Mouse (Mus musculus) cerebral cortex, adult 2 months (tissue): Measurements from ENCODE around the gene Evi2b.

Source experiments
- WGBS: fragments of 180-500 bp; shearing (Covaris S2); methylation state at CpG from one replicate; pipeline ENCODE4 v1.1.7; 2018; 5-methylcytosine and 5-hydroxymethylcytosine counted together

The Evi2b gene

DNA sequence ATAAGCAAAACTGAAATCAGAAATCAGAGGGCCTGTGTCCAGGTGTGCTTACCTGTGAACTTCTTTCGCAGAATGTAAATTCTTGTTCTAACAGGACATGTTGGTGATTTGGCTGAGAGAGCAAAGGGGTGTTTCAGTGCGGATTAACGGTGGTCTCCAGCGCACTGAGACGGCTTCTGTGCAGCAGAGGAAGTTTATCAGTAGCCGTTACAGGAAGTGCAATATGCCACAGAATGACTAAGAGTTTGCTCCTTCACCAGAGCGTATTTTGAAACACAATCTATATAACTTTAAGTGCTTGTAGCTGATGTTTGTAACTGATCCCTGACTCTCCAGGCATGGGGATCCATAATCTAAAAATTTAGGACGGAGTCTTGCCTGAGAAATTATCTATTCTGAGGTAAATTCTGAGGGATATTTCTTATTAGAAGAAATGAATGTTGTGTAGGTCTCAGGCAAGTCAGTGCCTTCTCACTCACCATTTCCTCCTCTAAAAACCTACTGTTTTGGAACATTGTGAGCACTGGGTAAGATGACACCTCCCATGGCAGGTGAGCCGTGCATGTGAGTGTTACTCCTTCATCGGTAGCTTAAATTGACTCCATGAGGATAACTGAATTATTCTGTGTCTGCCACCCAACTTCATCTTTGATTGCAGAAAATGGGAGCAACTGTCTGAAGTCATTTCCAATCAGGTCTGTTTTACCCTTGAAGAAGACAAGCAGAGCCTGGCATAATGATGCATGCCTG, at the start of gene Evi2b:
TSS of gene Evi2b (minus strand) at position 203 of the 750 bp plus-strand sequence.
- 83% methylated on average over 10 of the region's 10 CpGs for WGBS

DNA sequence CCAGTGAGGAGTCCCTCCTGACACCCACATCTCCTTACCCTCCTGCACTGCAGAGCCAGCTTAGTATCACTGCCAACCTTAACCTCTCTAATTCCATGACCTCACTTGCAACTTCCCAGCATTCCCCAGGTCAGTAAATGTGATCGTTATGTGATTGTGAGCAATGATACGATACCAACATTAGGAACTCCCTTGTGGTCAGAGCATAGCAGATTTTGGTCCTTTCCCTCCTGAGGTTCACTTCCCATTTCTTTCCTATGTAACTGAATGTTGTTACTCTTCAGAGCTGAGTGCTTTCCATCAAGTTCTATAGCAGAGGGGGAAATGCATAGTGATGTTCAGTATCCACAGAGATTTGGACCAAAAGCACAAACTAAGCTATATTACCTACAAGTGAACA, 46.8 kb upstream of the Evi2b start:
- 86% methylated on average over 2 of the region's 2 CpGs for WGBS

DNA sequence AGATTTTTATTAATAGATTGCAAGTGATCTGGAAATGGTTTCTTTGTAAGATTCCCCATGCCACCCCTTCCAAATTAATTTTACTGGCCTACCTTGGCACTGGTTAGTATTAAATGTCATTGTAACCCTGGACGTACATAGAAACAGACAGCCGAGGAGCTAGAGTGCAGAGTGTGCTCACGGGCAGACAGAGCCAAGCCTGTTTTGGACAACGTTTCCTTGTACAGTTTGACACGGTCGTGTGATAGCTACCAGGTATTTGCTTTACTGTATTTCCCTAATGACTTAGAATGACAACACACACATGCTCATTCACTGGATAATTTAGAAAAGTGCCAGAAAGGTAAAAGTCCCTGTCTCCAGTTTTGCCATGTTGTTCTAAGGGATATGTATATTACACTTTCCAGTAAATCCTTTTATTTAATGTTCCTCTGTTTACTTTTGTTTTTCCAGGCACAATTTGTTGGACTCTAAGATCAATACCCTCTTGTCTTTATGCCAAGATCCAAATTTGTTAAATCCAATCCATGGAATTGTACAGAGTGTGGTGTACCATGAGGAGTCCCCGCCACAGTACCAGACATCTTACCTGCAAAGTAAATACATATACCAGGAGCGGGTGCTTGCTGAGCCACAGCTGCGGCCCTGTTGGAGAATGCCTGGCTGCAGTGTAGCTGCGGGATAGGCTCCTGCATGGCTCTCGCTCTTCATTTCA, 44.8 kb upstream of the Evi2b start:
- 90% methylated on average over 11 of the region's 11 CpGs for WGBS

DNA sequence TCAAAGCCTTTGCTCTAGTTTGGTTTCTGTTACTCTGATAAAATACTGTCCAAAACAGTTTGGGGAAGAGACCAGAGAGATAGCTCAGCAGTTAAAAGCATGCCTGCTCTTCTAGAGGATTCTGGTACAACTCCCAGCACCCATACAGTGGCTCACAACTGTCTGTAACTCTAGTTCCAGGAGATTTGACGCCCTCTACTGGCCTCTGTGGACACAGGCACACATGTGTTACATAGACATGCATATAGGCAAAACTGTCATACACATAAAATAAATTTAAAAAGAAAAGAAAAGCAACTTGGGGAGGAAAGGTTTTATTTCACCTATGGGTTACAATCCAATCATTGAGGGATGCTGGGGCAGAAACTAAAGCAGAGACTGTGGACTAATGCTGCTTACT, 43.4 kb upstream of the Evi2b start:
- WGBS, result 65% methylated on average over 1 of the region's 1 CpGs

DNA sequence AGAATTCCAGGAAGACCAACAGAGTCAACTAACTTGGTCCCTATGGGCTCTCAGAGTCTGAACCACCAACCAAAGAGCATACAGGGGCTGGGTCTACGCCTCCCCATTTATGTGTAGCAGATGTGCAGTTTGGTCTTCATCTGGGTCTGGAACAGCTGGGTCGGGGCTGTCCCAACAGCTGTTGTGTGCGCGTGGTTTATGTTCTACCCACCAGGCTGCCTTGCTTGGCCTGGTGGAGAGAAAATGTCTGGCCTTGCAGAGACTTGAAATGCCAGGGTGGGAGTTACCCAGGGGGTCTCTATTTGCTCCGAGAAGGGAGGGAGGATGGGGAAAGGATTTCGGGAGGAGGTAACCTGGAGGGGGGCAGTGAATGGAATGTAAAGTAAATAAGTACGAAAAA, 39.9 kb upstream of the Evi2b start:
- 92% methylated on average over 7 of the region's 7 CpGs for WGBS

DNA sequence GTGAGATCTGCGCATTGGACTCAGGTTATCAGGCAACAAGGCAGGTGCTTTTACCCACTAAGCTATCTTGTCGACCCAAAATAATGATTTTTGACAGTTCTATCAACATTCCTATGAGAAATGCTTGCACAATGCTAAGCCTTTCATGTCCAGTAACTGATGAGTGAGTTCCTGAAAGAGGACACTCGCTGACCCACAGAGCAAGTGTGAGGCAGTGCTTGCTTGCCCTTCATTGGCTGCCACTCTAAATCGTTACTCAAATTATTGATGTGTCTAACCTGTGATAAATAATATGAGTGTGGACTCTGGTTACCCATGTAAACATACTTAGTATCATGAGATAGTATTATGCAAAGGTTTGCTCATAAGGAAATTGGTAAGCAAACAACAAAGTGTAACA, 37.0 kb upstream of the Evi2b start:
- WGBS, result 92% methylated on average over 4 of the region's 4 CpGs

DNA sequence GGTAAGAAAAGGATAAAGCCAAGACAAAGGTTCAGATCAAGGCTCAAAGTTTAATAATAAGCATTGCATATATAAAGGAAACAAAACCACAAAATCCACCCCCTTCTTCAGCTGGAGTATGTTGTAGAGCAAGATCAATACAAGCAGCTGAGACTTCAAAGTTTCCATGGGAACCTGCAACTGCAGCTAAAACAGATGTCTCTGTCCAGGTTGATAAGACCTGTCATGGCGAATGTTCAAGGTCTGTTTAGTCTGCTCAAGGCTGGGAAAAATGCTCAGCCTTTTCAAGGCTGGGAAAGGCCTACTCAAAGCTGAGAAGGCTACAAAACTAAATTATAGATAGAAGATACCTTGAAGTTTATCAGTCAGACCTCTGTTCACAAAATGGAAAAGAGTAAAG, 29.1 kb upstream of the Evi2b start:
- WGBS, result 86% methylated on average over 1 of the region's 1 CpGs

DNA sequence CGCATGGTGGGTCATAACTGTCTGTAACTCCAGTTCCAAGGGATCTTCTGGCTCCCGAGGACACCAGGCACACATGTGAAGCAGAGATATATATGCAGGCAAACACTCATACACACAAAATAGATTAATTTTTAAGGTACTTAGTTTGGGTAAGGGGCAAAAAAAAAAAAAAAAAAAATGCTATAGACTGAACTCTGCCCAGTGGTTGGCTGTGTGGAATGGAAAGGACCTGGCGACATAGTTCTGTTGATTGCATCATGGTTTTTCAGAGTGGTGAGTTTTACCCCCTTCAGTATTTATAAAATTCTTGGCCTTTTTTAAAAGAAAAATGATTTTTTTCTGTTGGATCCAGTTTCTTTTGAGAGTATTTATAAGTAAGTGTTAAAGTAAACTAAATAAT, 12.7 kb upstream of the Evi2b start:
- WGBS, result over 99% methylated on average over 3 of the region's 3 CpGs

DNA sequence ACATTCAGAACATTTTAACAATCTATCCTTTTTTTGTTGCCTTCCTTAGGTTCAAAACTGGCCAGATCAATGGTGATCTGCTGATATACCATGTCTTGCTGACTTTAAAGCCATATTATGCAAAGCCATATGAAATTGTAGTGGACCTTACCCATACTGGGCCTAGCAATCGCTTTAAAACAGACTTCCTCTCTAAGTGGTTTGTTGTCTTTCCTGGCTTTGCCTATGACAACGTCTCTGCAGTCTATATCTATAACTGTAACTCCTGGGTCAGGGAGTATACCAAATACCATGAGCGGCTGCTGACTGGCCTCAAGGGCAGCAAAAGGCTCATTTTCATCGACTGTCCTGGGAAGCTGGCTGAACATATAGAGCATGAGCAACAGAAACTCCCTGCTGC, 12.0 kb upstream of the Evi2b start:
- 87% methylated on average over 4 of the region's 4 CpGs for WGBS

DNA sequence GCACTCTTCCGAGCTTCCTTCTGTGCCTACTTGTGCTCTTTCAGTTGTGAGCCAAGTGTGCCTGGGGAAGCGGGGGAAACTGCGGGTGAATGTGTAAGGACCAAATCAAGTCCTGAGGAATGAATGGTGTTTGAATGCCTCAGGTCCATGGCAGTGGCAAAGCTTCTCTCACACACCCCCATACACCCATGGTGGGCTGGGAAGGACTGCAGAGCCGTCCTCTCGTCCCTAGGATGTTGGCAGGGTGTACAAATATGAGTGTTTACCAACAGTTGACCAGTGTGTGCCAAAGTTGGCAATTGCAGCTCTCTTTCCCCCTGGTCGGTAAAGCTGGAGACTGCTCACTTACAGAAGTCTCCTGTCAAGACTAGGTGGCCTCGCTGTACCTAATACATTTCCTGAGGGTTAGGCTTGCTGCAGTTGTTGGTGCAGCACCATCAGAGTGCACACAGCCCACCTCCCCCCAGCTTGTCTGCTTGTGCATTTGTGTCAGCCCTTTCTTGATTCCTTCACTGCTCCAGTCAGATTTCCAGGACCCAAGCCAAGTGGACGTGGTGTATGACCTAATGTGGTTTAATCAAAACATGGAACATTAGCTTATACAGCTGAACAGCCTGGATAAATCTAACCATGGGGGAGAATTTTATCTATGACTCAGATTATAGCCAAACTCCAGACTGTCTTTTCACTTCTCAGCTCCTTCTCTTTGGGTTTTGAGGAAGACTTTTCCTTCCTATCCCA, 10.6 kb upstream of the Evi2b start:
- WGBS, result 49% methylated on average over 8 of the region's 8 CpGs

DNA sequence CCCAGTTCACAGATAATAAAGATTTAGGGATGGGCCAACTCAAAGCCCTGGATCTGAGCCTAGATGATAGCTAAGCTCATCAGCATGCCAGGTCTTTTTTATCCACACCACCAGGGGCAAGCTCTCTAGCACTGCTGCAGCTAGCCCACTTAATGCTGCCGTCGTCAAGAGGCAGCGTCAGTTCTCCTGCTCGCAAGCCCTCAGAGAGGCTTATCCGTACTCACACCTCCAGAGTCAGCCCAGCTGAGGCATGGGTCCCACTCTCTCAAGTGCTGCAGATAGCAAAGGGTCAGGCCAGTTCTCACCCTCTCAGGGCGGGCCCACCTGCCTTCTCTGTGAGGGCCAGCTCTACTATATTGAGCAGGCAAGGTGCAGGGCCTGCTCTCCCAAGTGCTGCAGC, 9.7 kb upstream of the Evi2b start:
- 83% methylated on average over 6 of the region's 6 CpGs for WGBS

DNA sequence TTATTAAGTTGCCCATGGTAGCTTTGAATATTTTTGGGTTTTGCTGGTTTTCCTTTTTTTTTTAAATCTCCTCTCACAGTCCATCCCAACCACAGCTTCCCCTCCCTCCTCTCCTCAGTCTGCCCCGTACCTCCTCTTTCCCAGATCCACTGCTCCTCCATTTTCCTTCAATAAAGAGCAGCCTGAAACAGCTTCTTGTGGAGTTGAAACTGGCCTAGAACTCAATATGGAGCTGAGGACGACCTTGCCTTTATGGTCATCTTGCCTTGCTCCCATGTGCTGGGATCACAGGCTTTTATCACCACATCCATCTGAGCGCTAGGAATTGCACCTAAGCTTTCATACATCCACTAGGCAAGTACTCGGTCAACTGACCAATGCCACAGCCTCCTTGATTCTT, 7.9 kb upstream of the Evi2b start:
- WGBS, result 93% methylated on average over 4 of the region's 4 CpGs

DNA sequence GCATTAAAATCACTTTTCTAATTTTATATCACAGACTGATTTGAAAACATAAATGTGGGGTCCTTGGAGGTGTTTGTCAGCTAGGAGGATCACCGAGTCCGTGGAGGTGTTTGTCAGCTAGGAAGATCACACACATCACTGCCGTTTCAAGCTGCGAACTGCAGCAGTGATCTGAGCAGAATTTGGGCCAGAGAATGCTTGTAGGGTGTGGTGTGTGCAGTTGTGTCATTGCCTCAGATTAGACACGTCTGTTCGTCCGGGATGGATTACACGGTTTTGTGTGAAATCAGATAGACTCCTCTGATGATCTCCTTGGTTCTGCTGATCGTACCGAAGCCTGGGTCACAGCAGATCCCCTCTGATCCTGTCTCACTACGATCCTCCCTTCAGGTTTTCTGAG, 7.2 kb upstream of the Evi2b start:
- WGBS, result 63% methylated on average over 11 of the region's 11 CpGs

DNA sequence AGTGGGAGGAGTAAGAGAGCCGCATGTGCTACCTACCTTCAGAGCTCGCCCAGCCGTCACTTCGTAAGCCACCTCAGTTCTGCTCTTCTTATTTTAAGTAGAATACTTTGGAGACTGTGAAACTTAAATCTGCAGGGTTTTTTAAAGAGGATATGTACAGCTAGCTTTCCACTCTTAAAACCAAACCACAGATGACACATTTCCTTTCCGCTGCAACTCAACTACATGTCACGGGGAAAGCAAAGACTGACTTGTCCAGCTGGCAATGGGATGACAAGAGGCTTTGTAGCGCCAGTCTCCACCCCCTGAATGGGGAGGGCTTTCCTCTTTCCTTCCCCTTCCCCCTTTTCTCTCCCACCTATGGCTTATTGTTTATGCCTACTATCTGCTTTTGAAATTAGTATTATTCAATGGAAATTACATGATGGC, 6.8 kb upstream of the Evi2b start, which contains the start of the genes Evi2 and Evi2a:
TSS of gene Evi2 (minus strand) at position 257 of the 429 bp plus-strand sequence.
TSS of gene Evi2a (minus strand) at position 277 of the 429 bp plus-strand sequence.
- WGBS, result 39% methylated on average over 7 of the region's 7 CpGs

DNA sequence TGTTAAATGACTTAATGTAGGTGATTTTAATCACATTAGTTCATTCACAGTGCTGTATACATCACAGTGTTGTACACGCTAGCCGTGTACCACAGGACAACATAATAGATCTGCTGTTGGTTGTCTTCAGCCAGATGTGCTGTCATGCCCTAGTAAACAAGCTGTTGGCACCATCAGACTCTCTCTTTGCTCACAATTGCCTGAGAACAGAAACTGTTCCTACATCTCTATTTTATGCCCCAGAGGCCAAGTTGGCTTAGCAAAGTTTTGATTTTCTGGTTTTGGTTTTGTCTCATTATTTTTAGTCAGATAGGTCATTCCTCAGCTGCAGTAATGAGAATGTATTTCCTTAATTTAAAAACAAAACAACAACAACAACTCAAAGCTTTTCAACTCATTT, 6.2 kb upstream of the Evi2b start:
- 77% methylated on average over 2 of the region's 2 CpGs for WGBS

DNA sequence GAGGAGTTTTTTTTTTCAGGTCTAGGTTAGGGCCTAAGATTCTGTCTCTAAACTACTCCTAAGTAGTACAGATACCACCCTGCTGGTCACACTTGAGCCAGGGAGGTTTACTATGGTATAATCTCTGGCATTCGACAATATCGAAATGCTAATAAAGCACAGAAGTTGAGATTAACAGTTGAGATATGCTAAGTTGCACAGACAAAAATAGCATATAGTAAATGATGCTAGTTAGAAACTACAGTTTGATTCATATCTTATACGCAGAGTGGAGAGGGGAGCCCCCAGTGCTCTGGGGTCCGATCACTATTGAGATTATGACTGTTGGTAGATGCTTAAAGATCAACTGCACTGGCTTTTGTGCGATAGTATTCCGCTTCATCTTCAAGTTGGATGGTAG, 5.7 kb upstream of the Evi2b start:
- 83% methylated on average over 6 of the region's 6 CpGs for WGBS

DNA sequence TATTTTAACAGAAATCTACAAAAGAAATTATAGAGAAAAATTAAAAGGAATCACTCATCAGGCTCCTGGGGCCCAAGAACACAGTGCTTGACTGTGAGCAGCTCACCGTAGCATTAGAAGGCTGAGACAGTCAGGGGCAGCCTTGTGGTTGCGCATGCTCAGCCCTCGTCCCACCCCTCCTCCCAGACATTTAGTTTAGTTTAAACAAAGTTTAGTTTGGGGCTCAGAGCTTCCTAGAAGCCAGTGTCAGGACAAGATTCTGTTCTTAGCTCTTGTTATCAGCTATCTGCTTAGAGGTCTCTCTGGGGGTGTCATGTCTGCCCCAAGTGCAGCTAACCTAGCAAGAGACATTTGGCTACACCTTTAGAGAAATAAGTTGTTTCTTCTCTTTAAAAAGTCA, 5.0 kb upstream of the Evi2b start:
- WGBS, result 80% methylated on average over 3 of the region's 3 CpGs

DNA sequence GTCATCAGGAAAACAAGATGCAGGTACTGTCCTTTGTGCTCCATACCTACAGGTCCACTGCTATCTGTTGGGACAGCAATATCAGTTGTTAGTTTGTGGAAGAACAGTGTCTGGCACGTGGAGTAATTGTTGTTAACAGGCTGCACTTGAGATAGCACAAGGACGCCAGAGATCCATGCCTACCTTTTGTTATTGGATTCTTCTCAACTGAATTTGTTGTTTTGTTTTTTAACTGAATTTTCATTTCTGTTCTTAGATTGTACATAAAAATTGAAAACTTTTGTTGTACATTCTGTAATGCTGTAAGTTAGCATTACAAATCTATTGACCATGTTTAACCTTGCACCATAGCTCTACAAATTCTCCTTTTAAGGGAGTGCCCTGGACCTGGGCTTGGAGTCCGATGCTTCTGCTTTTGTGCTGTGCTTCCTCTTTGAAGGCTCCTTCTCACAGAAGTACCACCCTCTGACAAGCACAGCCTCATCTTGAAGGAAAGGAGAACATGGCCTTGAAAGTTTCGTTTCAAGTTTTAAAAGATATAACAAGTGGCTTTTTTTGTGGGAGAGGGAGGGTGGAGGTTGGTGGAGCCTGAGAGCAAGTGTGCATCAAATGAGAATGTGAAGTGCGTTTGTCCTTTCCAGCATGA, 4.3 kb upstream of the Evi2b start:
- WGBS, result 68% methylated on average over 5 of the region's 5 CpGs

DNA sequence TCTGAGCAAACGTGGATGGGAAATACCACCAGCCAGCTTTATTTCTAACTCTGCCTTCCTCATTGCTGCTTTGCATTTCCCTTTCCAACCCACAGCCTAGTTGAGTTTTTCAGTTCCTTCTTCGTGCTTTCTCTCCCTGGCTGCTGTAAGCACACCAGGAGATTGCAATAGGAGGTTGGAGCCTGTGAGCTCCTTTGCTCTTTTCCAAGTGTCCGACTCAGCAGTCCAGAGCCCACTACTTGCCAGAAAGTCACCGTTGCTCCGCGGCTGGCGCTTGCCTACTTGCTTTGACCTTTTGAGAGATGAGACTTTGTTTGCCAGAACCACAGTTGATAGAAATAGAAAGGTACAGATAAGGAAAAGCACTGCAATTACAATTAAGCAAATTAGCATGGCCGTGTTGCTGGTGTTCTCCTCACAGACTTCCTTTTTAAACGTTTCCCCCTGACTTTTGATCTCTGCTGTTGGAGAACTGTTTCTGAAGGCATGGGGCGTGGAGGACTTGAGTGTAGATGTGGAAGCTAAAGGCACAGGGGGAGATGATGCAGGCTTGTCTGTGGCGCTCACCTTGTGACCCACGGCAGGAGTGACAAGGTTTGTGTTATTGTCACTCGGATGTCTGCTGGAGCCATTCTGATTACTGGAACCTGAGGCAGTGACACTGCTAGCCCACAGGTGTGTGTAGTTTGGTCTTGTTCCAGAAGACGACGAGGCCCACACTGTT, 3.6 kb upstream of the Evi2b start:
- 43% methylated on average over 15 of the region's 15 CpGs for WGBS

DNA sequence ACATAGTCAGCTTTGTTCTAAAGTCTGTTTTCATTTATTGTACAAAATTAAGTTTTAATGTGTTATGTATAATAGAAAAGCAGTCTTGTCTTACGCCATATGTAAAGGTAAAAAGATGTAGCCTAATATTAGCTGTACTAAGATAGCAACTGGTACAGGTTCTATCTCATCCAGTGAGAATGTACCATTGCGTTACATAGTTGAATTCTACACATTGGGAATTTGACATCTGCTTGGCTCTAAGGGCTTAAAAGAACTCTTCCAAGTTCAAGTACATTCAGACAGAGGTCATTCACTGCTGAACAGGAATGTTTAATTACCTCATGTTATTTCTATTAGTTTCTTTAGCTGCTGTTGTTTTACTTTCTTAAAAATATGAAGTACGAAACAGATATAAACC, 3.0 kb upstream of the Evi2b start:
- WGBS, result 55% methylated on average over 3 of the region's 3 CpGs

DNA sequence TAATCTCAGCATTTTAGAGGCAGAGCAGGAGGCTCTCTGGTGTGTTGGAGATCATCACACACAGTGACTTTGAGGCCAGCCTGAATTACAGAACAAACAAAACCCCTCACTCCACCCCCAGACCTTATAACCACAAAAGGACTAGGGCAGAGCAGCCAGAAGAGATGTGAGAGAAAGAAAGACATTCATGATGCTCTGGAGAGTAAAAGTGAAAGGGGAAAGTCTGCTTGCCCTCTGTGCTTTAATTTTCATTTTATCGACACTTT, 681 bp upstream of the Evi2b start:
- 78% methylated on average over 1 of the region's 1 CpGs for WGBS

DNA sequence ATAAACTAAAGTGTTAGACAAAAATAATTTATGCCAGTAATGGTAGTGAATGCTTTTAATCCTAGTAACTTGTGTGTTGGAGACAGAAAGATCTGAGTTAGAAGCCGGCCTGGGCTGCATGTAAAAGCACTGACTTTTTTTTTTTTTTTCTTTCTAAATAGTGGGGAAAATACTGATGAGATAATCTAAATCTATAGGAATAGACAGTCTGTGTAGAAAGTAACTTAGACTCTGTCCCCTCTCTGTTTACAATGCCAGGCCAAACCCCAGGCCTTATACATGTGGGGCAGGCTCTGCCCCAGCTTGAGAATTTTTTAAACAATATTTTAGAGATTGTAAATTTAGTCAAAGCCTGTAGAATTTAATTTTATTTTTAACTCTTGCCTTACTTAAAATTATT, 618 bp downstream of the Evi2b start:
- 93% methylated on average over 1 of the region's 1 CpGs for WGBS
